Mouse (Mus musculus) embryo, embryonic 10.5 days (tissue): Measurements from ENCODE around the gene Mrps23.
"Not testable (repeated sequence)": the region's sequence is repeated elsewhere in the genome, so short reads cannot be mapped to it uniquely, and the experiment has no call there.

Experiments used
- DNase-seq: peaks from one replicate; pipeline ENCODE4 v3.0.0-alpha.2; 2015; ENCODE audit warnings: low spot score

Gene Mrps23

DNA sequence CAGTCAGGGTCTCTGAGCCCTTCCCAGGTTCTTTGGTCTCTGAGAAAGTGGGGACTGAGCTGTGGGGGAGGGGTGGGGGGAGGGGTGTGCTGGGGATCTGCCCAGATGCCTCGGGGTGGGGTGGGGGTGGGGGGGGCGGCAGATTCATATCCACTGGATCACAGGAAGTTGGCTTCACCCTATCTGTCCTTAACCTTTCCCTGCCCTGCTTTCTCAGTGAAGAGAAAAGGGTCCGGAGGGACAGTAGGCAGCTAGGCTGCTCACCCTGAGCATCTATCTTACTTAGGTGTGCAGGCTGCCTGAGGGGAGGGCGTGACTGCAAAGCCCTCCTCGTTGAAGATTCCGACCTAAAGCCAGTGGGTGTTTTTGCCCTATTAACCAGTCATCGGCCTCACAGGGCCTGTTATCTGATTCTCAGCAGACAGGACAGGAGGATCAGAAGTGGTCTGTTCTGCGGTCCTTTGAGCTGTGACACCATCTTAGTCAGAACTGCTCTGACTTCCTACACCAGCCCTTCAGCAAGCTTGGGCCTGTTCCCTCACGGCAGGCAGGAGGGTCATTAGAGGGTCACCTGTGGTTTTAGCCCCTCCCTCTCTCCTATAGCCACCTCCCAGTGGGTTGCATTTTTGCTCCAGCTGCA, 30.7 kb upstream of the Mrps23 start:
- DNase-seq = peak; percentile 56

DNA sequence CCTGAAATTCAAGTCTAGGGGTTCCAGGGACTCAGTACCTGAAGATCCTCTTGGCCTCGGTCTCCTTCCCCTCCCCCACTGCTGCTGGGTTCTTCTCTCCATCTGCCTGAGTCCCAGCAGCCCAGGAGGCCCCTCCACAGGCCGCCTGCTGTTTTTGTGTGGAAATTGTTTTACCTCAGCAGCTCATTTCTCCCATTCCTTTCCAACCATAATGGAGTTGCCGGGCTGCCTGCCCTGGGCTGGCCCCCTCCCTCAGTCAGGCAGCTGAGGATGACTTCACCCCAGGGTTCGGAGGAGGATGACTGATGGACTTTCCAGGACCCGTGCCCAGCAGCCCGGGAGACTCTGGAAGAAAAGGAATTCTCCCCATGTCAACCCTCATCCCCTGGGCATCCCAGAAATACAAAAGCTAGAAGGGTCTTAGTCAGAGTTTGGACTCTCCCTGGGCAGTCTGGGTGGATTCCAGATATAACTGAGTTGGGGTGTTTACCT, 23.7 kb upstream of the Mrps23 start:
- DNase-seq = peak; percentile 57

- peak; percentile 72 for DNase-seq
These were observed 23.1 kb upstream of the Mrps23 start for GRCm38 (mm10) chr11:88180959-88181619.

GRCm38 (mm10) chr11:88184632-88185180, 19.5 kb upstream of the Mrps23 start:
- no peak for DNase-seq

DNA sequence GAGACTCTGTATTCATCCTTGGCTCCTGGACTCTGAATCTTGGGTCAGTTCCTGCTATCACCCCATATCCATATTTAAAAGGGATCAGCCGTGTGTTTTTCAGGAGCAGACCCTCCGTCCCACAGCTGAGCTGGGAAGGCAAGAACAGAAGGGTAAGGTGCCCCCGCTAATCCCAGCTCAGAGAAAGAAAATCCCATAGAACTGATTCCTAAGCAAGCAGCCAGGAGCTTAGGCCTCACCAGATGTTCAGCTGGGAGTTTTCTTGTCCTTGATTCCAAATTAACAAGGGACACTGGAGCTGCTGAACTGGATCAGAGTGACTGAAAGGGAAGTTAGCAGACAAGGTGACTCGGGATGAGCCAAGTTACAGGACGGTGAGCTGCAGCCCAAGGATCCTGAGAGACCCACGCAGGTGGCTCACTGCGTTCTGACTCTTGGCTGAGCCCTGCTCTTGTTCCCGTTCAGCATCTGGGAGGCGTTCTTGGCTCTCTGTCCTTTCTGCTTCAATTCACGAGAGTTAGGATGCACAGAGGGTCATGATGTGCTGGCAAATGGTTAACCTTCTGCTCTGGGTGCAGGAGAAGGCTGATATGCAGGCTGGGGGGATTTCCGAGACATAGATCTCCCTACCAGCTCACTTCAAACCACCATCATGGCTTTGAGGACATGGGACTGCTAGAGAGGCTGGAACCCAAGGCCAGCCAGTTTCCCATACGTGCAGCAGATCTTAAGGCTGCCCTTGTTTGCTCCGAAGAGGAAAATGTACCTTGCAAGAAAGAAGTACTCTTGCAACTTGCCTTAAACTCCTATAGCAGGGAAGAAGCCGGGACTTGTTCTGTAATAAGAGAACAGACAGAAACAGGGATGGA, 17.9 kb upstream of the Mrps23 start:
- DNase-seq = no peak

GRCm38 (mm10) chr11:88186947-88187243, 17.3 kb upstream of the Mrps23 start:
- no peak for DNase-seq

- peak; percentile 91 for DNase-seq
These were observed 16.6 kb upstream of the Mrps23 start for GRCm38 (mm10) chr11:88187417-88188133.

- no peak for DNase-seq
These were observed 16.0 kb upstream of the Mrps23 start for GRCm38 (mm10) chr11:88188216-88188615.

DNA sequence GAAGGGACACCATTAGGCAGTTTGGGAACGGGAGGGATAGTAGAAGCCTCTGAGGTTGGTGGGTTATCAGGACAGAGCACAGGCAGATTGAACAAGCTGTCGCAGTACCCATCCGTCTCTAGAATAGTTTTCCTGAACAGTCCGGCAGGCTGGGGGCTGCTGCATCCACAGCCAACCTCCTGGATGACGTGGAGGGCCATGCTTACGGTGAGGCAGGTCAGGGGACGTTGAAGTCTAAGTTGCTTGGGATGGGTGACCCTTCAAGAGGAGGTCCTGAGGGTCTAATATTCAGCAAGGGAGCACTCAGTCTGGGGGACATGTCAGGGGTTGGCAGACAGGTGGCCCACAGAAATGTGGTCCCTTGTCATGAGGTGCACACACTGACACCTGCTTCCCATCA, 15.6 kb upstream of the Mrps23 start:
- DNase-seq = no peak

- DNase-seq = peak; percentile 67
These were observed 11.6 kb upstream of the Mrps23 start for GRCm38 (mm10) chr11:88192595-88192994.

DNA sequence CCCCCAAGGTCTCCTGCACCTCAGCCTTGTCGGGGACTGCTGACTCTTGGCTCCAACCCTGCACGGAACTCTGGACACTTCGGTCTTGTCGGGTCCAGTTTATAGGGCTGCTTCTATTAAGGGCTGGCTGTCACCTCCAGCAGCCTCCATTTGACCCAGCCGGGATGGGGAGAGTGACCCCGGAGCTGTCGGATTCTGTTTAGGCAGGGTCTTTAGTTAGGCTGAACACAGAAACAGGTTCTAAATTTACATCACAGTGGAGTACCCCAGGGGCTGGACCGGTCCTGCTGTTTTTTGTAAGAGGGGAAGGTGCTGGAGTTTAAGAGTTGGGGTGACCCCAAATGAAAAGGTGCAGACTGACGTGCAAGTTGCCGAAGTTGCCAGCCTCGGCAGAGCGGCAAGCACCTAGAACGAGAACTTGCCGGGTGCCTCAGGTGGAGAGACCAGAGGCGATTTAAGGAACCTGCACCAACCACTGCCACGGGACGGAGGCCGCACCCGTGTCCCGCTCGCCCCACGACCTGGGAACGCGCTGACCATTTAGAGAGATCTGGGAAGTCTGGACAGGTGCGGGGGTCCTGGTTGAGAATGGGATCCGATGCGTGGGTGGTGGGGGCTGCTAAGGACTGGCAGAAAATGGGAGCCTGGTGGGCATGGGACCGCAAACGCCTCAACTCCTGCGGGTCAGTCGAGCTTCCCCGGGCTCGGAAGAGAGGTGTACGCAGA, 10.9 kb upstream of the Mrps23 start:
- no peak for DNase-seq

DNA sequence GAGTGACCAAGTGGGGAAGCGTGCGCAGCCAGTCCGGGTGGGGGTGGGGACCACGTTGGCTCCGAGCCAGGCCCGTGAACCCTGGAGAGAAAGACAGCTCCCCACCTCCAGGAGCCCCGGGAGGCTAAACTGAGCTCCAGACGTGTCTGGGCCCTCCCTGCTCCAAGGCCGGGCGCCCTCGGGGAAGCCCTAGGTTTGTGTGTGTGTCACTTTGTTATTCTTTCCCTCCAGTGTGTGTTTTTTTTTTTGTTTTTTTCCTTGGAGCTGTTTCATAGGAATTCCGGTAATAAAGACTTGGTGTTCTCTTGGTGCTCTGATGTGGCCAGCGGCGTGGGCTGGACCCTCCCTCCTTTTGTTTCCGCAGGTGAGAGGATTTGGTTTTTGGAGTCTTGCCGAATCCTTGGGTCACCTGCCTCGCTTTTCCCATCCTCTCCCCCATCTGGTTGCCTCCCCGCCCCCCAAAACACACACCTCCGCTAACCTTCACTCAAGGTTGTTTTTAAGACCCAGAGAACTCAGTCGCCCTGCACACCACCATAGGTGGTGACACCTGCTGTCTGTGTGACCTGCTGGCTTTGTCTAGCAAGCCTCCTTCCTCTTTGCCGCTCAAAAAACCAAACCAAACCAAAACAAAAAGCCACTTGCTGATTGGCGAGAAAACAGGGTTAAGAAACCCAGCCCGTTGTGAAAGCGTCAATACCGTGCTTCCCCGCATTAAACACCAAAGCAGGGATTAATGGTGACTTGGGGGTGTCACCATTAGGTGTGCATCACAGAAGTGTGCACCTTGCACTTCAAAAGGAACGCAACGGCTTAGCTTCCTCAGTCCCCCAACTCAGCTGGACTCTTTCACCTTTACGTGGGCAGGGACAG, 10.1 kb upstream of the Mrps23 start:
- DNase-seq = no peak

DNA sequence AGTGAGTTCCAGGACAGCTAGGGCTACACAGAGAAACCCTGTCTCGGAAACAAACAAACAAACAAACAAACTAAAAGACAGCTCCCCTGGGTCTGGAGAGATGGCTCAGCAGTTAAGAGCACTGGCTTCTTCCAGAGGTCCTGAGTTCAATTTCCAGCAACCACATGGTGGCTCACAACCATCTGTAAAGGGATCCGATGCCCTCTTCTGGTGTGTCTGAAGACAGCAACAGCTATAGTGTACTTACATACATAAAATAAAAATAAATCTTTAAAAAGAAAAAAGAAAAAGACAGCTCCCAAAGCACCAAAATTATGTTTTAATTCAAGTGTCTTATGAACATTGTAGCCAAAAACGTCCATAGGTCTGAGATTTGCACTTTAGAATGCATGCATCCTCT, 8.5 kb upstream of the Mrps23 start:
- DNase-seq = not testable (repeated sequence)

GRCm38 (mm10) chr11:88197153-88197576, 7.0 kb upstream of the Mrps23 start:
- DNase-seq = peak; percentile 84

DNA sequence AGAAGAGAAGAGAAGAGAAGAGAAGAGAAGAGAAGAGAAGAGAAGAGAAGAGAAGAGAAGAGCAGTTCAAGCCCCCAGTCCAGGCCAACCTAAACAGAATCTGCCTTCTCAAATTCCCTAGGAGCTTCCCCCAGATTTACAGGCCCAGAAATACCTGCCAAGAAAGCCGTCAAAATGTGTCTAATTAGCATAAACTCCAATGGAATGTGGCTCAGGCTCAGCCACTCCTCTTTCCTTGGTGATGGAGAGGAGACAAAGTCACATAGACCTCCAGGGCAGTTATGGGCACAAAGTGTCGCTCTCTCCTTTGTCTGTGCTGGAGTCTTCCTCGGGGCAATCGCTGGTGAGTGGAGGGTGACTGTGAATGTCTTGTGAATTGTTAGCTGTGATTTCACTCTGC, 6.0 kb upstream of the Mrps23 start:
- no peak for DNase-seq

GRCm38 (mm10) chr11:88201172-88201571, 3.0 kb upstream of the Mrps23 start:
- no peak for DNase-seq

DNA sequence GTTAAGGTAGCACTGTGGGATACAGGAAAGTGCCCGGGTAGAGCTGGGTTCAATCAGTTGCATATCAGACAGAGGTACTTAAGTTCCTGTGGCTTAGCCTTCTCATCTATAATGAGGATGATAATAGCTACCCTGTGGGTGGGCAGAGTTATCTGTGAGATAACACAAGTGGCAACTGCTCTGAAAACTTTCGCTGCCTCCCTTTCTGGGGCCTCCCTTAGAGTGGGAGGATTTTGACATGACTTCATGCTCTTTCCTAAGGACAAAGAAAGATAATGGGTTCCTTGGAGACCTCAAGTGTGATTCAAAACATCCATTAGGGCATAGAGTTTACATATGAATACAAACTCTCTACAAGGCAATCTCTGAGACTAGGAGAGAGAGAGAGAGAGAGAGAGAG, 2.1 kb upstream of the Mrps23 start:
- DNase-seq = peak; percentile 30

- DNase-seq = no peak
These were observed 593 bp downstream of the Mrps23 start for GRCm38 (mm10) chr11:88204593-88205368.

GRCm38 (mm10) chr11:88206576-88206975, 2.4 kb downstream of the Mrps23 start:
- DNase-seq = not testable (repeated sequence)
